Mouse (Mus musculus): Measurements from ENCODE around the gene Mpp3.

DNA sequence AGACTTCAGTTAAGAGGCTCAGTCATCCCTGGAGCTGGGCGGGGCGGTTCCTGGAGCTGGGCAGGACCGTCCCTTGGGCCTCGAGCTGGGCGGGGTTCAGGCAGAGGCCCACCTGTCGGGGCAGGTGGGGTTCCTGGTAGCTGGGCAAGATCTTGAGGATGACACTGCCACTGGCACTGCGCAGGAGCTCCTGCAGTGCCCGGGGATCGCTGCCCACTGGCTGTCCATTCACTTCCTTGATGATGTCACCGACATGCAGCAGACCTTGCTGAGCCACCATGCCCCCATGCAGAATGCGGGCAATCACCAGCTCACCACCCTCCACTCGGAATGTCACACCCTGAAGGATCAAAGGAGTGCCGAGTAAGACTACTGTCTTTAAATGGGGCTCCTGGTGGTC is 34.8 kb upstream of the Mpp3 start:
- no peak for TF ChIP-seq POLR2A (IDR thresholded peaks at IDR 0.05; ENCODE audit: extremely low read depth, insufficient read depth, low read length)
- TF ChIP-seq CTCF (IDR thresholded peaks at IDR 0.05; ENCODE audit: extremely low read depth, insufficient read depth, low read length), result no peak

All from cortical plate, adult 2 months (tissue).